Mouse (Mus musculus) forebrain, embryonic 11.5 days (tissue): ENCODE measurements around the gene Slc9b2. TPM values are rescaled to one million over a fixed set of nuclear protein-coding genes. Genes with fewer than 3 reads are reported as not detected.

ENCODE experiments used
- ATAC-seq: fragments of 200-750 bp; cut with Nextera tagmentation; replicated peaks from 2 replicates; pipeline ENCODE4 v1.8.0; 2017; ENCODE audit warnings: moderate TSS enrichment; ENCODE audit not compliant: low FRiP score
- DNase-seq: peaks from one replicate; pipeline ENCODE4 v3.0.0-alpha.2; 2017; ENCODE audit warnings: low spot score
- H3K27ac ChIP-seq: fragments of 300-500 bp; sonication (generic); 2 replicates; pipeline ENCODE4 v1.5.1; 2014; ENCODE audit warnings: low read depth, low read length
- H3K27me3 ChIP-seq: fragments of 300-500 bp; sonication (generic); 2 replicates; pipeline ENCODE4 v1.6.1; 2014; ENCODE audit warnings: mild to moderate bottlenecking, low read length, mixed read lengths; ENCODE audit not compliant: control insufficient read depth, insufficient read depth
- H3K36me3 ChIP-seq: fragments of 300-500 bp; sonication (generic); 2 replicates; pipeline ENCODE4 v1.6.1; 2014; ENCODE audit warnings: mild to moderate bottlenecking, low read length, moderate library complexity, mixed read lengths; ENCODE audit not compliant: control insufficient read depth, insufficient read depth
- H3K4me1 ChIP-seq: fragments of 300-500 bp; sonication (generic); replicated peaks from 2 replicates; pipeline ENCODE4 v1.6.1; 2014; ENCODE audit warnings: low read length, mixed read lengths; ENCODE audit not compliant: control insufficient read depth, insufficient read depth
- H3K4me2 ChIP-seq: fragments of 300-500 bp; sonication (generic); 2 replicates; pipeline ENCODE4 v1.6.1; 2014; ENCODE audit warnings: low read depth, mild to moderate bottlenecking, low read length, moderate library complexity, mixed read lengths; ENCODE audit not compliant: severe bottlenecking
- H3K4me3 ChIP-seq: fragments of 300-500 bp; sonication (generic); 2 replicates; pipeline ENCODE4 v1.5.1; 2014; ENCODE audit warnings: low read depth, low read length
- H3K9ac ChIP-seq: fragments of 300-500 bp; sonication (generic); 2 replicates; pipeline ENCODE4 v1.6.1; 2014; ENCODE audit warnings: low read length
- H3K9me3 ChIP-seq: fragments of 300-500 bp; sonication (generic); 2 replicates; pipeline ENCODE4 v1.6.1; 2016; ENCODE audit warnings: low read length, mixed read lengths; ENCODE audit not compliant: control insufficient read depth
- WGBS: fragments of 180-500 bp; shearing (Covaris S2); extraction: QIAGEN DNeasy Blood & Tissue Kit; methylation state at CpG from one replicate; pipeline ENCODE4 v1.1.7; 2014; 5-methylcytosine and 5-hydroxymethylcytosine counted together
- polyA plus RNA-seq: library from polyadenylated mRNA; unstranded; fragments of >200 nt; fragmentation: Nextera tagmentation; extraction: Ambion mirVana; gene quantifications from 2 replicates; pipeline ENCODE4 v1.2.1, GENCODE M21; 2014

The Slc9b2 gene
- polyA plus RNA-seq, 1 experiment from 2014 or later: 8.1 TPM

DNA sequence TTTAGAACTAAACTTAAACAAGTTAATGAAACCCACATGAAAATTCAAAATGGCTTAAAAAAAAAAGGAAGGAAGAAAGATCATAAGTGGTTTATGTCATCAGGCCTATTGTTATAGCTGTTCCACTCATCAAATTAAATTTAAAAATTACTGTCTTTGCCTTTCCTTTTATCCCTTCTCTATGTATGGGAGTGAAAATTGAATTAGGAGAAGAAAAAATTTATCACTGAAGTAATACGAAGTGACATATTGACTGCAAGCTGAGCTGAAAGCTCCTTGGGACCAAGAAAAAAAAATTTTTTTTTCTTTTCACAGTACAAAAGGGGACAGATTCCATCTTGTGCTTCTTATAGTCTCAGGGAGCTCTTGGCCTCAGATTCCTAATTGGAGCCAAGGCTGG is 11.9 kb upstream of the Slc9b2 start:
- no peak overlapping the region for H3K4me2 ChIP-seq
- no peak overlapping the region for H3K9ac ChIP-seq
- no peak overlapping the region for H3K4me3 ChIP-seq
- no peaks in the 10 kb centered on the region for H3K27me3 ChIP-seq
- 90% methylated on average over 1 of the region's 1 CpGs for WGBS
- no peaks in the 10 kb centered on the region for H3K36me3 ChIP-seq
- DNase-seq (no peak), ATAC-seq (no peak)
- no peaks in the 10 kb centered on the region for H3K4me1 ChIP-seq
- no peaks in the 10 kb centered on the region for H3K9me3 ChIP-seq
- H3K27ac ChIP-seq: no peak overlapping the region

DNA sequence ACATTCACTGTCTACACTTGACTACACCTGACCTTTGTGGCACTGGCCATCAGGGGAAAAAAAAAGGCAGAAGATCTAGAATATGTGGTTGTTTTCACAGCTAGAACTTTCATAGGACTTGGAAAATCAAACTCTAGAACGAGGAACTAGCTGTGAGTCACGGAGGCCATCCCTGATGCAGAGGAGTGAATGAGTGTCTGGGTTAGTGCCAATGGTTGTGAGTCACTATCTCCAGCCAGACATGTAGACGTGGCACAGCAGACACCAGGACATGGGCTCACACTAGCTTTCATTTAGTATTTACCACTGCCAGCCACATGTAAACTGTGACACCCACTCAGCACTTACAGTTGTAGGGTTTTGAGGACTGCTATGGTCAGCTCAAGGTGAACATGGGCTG is 8.9 kb upstream of the Slc9b2 start:
- Histone ChIP-seq H3K27ac (no peak overlapping the region), H3K9ac (no peak overlapping the region), H3K4me3 (no peak overlapping the region), H3K4me2 (no peak overlapping the region), H3K27me3 (no peaks in the 10 kb centered on the region), H3K4me1 (no peaks in the 10 kb centered on the region), H3K9me3 (no peaks in the 10 kb centered on the region), H3K36me3 (no peaks in the 10 kb centered on the region)
- ATAC-seq (no peak), DNase-seq (no peak)
- WGBS: 88% methylated on average over 3 of the region's 3 CpGs

DNA sequence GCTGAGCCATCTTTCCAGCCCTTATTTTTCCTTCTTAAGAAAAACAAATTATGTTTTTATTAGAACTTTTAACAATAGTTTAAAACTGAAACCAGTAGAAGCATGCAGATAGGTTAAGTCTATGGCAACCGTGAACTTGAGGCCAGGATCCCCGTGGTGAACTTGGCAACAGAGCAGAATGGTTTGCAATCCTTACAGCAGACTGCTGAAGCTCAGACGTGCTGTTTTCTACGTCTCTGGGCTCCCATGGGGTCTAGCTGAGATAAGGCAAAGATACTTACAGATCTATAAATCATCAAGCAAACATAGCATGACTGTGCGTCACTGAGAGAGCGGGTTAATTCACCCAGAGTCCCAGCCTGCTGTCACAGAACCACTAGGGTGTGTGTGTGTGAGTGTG is 7.4 kb upstream of the Slc9b2 start:
- no peak overlapping the region for H3K4me3 ChIP-seq
- H3K9me3 ChIP-seq: no peaks in the 10 kb centered on the region
- H3K4me2 ChIP-seq: no peak overlapping the region
- H3K27ac ChIP-seq: no peak overlapping the region
- H3K27me3 ChIP-seq: no peaks in the 10 kb centered on the region
- WGBS: 79% methylated on average over 6 of the region's 6 CpGs
- no peak overlapping the region for H3K9ac ChIP-seq
- ATAC-seq (no peak), DNase-seq (no peak)
- H3K4me1 ChIP-seq: 0 out of 2 replicates have a peak, but pooled peaks cover 6% of the 10 kb centered on the region
- H3K36me3 ChIP-seq: no peaks in the 10 kb centered on the region

DNA sequence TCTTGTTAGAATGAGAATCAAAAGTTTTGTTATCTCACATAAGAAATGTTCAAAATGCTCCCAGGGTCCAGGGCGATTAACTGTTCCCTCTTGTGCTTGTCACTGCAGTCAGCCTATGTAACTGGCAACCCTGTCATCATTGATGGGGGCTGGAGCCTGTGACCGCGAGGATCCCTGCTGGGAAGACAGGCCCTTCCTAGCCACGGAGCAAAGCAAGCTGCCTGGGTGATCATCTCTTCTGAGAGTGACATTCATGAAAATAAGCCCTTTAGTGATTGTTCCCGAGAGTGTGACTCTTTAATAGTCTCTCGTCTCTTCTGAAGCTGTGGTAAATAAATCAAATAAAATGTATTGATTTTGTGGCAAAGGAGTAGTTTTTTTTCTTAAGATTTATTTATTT is 3.4 kb upstream of the Slc9b2 start:
- Histone ChIP-seq H3K9ac (no peak overlapping the region), H3K36me3 (no peaks in the 10 kb centered on the region), H3K4me2 (no peak overlapping the region), H3K27ac (no peak overlapping the region), H3K27me3 (no peaks in the 10 kb centered on the region), H3K4me1 (peaks cover 16% of the 10 kb centered on the region), H3K9me3 (no peaks in the 10 kb centered on the region), H3K4me3 (no peak overlapping the region)
- no peak; the same call in 1 of the 2 replicates for ATAC-seq
- 9% methylated on average over 6 of the region's 6 CpGs for WGBS
- DNase-seq: peak; percentile 52

DNA sequence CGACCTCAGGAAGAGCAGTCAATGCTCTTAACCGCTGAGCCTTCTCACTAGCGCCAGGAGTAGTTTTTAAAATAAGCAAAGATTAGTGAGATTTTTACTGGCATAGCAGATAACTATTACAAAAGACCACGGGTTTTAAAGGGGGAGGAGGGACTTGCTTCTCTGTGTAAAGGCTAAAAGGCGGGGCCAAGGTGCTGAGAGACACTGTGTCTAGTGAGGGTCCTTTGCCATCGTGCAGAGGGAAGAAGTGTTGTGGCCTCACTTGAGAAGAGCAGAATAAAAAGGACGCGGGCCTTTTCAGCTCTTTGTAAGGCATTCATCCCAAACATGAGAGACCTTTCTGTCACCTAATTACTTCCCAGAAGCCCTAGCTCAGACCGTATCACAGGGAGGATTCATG is 2.9 kb upstream of the Slc9b2 start:
- Histone ChIP-seq H3K9me3 (no peaks in the 10 kb centered on the region), H3K27me3 (no peaks in the 10 kb centered on the region), H3K27ac (no peak overlapping the region), H3K36me3 (no peaks in the 10 kb centered on the region), H3K4me1 (peaks cover 16% of the 10 kb centered on the region), H3K4me2 (no peak overlapping the region), H3K4me3 (no peak overlapping the region), H3K9ac (no peak overlapping the region)
- DNase-seq (peak; percentile 56), ATAC-seq (peak; percentile 53; the same call in 1 of the 2 replicates)
- 3% methylated on average over 9 of the region's 9 CpGs for WGBS

- 7% methylated on average over 2 of the region's 2 CpGs for WGBS
- H3K4me2 ChIP-seq: no peak overlapping the region
- no peaks in the 10 kb centered on the region for H3K27me3 ChIP-seq
- peaks cover 3% of the 10 kb centered on the region; the same call in 1 of the 2 replicates for H3K4me1 ChIP-seq
- peak; percentile 72 for ATAC-seq
- peaks cover 3% of the 10 kb centered on the region; the same call in 1 of the 2 replicates for H3K9me3 ChIP-seq
- H3K9ac ChIP-seq: no peak overlapping the region
- H3K27ac ChIP-seq: no peak overlapping the region
- H3K4me3 ChIP-seq: no peak overlapping the region
- H3K36me3 ChIP-seq: no peaks in the 10 kb centered on the region
- DNase-seq: peak; percentile 57
These were observed 5.5 kb downstream of the Slc9b2 start for GRCm38 (mm10) chr3:135312916-135313491.

DNA sequence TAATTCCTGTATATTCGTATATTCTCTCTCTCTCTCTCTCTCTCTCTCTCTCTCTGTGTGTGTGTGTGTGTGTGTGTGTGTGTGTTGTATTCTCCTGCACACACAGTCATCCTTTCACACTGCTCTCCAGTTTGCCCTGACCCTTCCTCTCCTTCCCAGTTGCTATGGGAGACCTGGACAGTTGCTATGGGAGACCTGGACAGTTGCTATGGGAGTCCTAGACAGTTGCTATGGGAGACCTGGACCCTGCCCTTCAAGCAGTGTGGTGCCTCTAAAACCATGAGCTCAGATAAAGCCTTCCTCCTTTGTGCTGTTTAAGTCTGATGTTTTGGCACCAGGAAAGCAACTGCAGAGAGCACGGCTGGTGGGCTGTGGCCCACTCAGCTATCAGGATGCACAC is 6.2 kb downstream of the Slc9b2 start:
- DNase-seq: no peak
- 54% methylated on average over 2 of the region's 2 CpGs for WGBS
- H3K4me2 ChIP-seq: no peak overlapping the region
- H3K9me3 ChIP-seq: peaks cover 3% of the 10 kb centered on the region; the same call in 1 of the 2 replicates
- no peak overlapping the region for H3K4me3 ChIP-seq
- no peak overlapping the region for H3K9ac ChIP-seq
- no peaks in the 10 kb centered on the region for H3K27me3 ChIP-seq
- peaks cover 3% of the 10 kb centered on the region; the same call in 1 of the 2 replicates for H3K4me1 ChIP-seq
- no peaks in the 10 kb centered on the region for H3K36me3 ChIP-seq
- H3K27ac ChIP-seq: no peak overlapping the region
- ATAC-seq: peak; percentile 80

GRCm38 (mm10) chr3:135314811-135315210 is 7.3 kb downstream of the Slc9b2 start:
- DNase-seq (no peak), ATAC-seq (no peak)
- Histone ChIP-seq H3K36me3 (no peaks in the 10 kb centered on the region), H3K27me3 (no peaks in the 10 kb centered on the region), H3K4me2 (no peak overlapping the region), H3K9me3 (peaks cover 3% of the 10 kb centered on the region; the same call in 1 of the 2 replicates), H3K4me1 (peaks cover 3% of the 10 kb centered on the region; the same call in 1 of the 2 replicates), H3K9ac (no peak overlapping the region), H3K4me3 (no peak overlapping the region), H3K27ac (no peak overlapping the region)
- 59% methylated on average over 2 of the region's 2 CpGs for WGBS
